In genomic region chr2:169510741-169511140, GRCm38 (mm10) we compare ENCODE assay signal across 18 mouse cellular contexts.
"Had no signal": no experiment of that assay in that cellular context is flagged by ENCODE, and none has a peak within 500 bp of the region (broad histone marks: within the 10 kb centered on the region; RNA-seq: fewer than 3 reads in every experiment).

No protein-coding gene starts in this region.

- H3K27me3 ChIP-seq: midbrain, embryonic 13.5 days; neural tube, embryonic 13.5 days; neural tube, embryonic 15.5 days had no signal

- H3K9me3 ChIP-seq: midbrain, embryonic 10.5 days; midbrain, embryonic 13.5 days; neural tube, embryonic 13.5 days; neural tube, embryonic 15.5 days had no signal

- DNase-seq: lung, adult 18-20 months; lung, embryonic 14.5 days; lung, postnatal 10 days; lung, postnatal 4 days; retina, postnatal 1 day; right cerebral cortex, adult 18-20 months; right cerebral cortex, postnatal 25 days; right cerebral cortex, postnatal 4 days; spleen, adult 18-20 months; thymus, adult 18-20 months; thymus, postnatal 14 days; thymus, postnatal 36 days had no signal

- H3K4me1 ChIP-seq: midbrain, embryonic 13.5 days; neural tube, embryonic 13.5 days; neural tube, embryonic 15.5 days had no signal

- H3K4me3 ChIP-seq: midbrain, embryonic 10.5 days; midbrain, embryonic 13.5 days; myocyte; neural tube, embryonic 13.5 days; neural tube, embryonic 15.5 days had no signal

- H3K27ac ChIP-seq: midbrain, embryonic 10.5 days; midbrain, embryonic 13.5 days; neural tube, embryonic 13.5 days; neural tube, embryonic 15.5 days had no signal

- H3K36me3 ChIP-seq: midbrain, embryonic 10.5 days; midbrain, embryonic 13.5 days; neural tube, embryonic 13.5 days; neural tube, embryonic 15.5 days had no signal

- H3K4me2 ChIP-seq: lung, embryonic 14.5 days; midbrain, embryonic 13.5 days; neural tube, embryonic 13.5 days; neural tube, embryonic 15.5 days had no signal

- H3K9ac ChIP-seq: lung, embryonic 14.5 days; midbrain, embryonic 13.5 days; neural tube, embryonic 13.5 days; neural tube, embryonic 15.5 days had no signal

- ATAC-seq: midbrain, embryonic 13.5 days; midbrain, embryonic 16.5 days had no signal
